ENCODE assay signal across 8 mouse cellular contexts in the genomic region with DNA sequence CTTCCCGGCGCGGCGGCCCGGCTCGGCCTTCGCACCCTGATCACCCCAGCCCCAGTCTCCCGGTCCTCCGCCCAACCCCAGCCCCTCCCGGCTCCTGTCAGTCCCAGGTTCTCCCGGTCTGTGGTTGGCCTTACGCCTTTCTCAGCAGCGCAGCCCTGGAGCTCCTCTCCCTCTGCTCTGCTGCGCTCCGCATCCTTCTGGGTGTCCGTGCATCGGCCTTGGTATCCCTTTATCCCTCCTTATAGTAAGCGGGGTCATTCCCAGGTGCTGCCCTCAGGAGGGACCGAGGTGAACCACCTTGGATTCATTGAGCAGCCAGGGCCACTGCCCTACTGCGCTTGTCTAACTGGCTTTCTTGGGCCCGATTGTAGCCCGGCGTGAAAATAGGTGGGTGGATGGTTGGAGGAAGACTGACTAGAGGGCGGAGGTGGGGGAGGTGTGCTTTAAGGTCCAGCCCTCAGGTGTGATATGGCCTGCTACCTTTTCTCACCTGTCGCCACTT. TPM values are rescaled to one million over a fixed set of nuclear protein-coding genes. Genes with fewer than 3 reads are reported as not detected.
DNase-seq lines count a peak whose midpoint lies in the region; ATAC-seq and TF ChIP-seq lines count a peak whose summit lies in the region.

No protein-coding gene starts in this region.

- H3K36me3 ChIP-seq in heart, postnatal 0 days (replicated peaks; ENCODE audit: control insufficient read depth, insufficient read depth, low read length), result peaks cover 13% of the 10 kb centered on the region
- H3K36me3 ChIP-seq in liver, postnatal 0 days (replicated peaks; ENCODE audit: insufficient read depth, low read length), result peaks cover 23% of the 10 kb centered on the region
- H3K36me3 ChIP-seq in stomach, embryonic 16.5 days (ENCODE audit: control insufficient read depth, insufficient read depth, low read length), result 0 out of 2 replicates have a peak, but pooled peaks cover 2% of the 10 kb centered on the region

- no peak for TF ChIP-seq CTCF in heart, postnatal 0 days (IDR thresholded peaks at IDR 0.05; ENCODE audit: low read depth)
- TF ChIP-seq CTCF in liver, postnatal 0 days (IDR thresholded peaks at IDR 0.05; ENCODE audit: low read depth), result no peak

- TF ChIP-seq EP300 in heart, postnatal 0 days (IDR thresholded peaks at IDR 0.05; ENCODE audit: low read depth), result no peak
- TF ChIP-seq EP300 in liver, postnatal 0 days (IDR thresholded peaks at IDR 0.05; ENCODE audit: low read depth), result no peak

- peak overlapping the region; percentile 94 for H3K4me2 ChIP-seq in heart, postnatal 0 days (ENCODE audit: low read depth, low read length)
- H3K4me2 ChIP-seq in liver, postnatal 0 days (ENCODE audit: low read depth, low read length), result peak overlapping the region; percentile 96
- H3K4me2 ChIP-seq in stomach, embryonic 16.5 days (ENCODE audit: low read depth, low read length), result peak overlapping the region; percentile 91

- ATAC-seq in heart, postnatal 0 days (ENCODE audit: insufficient read depth, low read depth), result peak; percentile 33
- peak; percentile 35 for ATAC-seq in liver, postnatal 0 days
- peak; percentile 39 for ATAC-seq in stomach, embryonic 16.5 days (ENCODE audit: insufficient read depth, low FRiP score)

- 1% methylated on average over 18 of the region's 25 CpGs for WGBS in heart, postnatal 0 days
- WGBS in liver, postnatal 0 days (ENCODE audit: insufficient replicate concordance), result under 1% methylated on average over 21 of the region's 25 CpGs
- 1% methylated on average over 18 of the region's 25 CpGs for WGBS in stomach, embryonic 16.5 days

- H3K4me1 ChIP-seq in heart, postnatal 0 days (ENCODE audit: control insufficient read depth, insufficient read depth), result peaks cover 26% of the 10 kb centered on the region; the same call in 1 of the 2 replicates
- peaks cover 61% of the 10 kb centered on the region for H3K4me1 ChIP-seq in liver, postnatal 0 days (ENCODE audit: insufficient read depth)
- H3K4me1 ChIP-seq in stomach, embryonic 16.5 days (ENCODE audit: control insufficient read depth, insufficient read depth, low read length), result peaks cover 36% of the 10 kb centered on the region

- H3K9ac ChIP-seq in heart, postnatal 0 days (replicated peaks; ENCODE audit: low read depth, low read length), result peak overlapping the region; percentile 86
- peak overlapping the region; percentile 83 for H3K9ac ChIP-seq in liver, postnatal 0 days (replicated peaks)
- H3K9ac ChIP-seq in stomach, embryonic 16.5 days (ENCODE audit: low read length), result peak overlapping the region; percentile 94

- no peaks in the 10 kb centered on the region for H3K27me3 ChIP-seq in heart, postnatal 0 days (ENCODE audit: control insufficient read depth, insufficient read depth, low read length)
- H3K27me3 ChIP-seq in liver, postnatal 0 days (ENCODE audit: insufficient read depth, low read length), result no peaks in the 10 kb centered on the region
- H3K27me3 ChIP-seq in stomach, embryonic 16.5 days (ENCODE audit: control insufficient read depth, insufficient read depth, low read length), result no peaks in the 10 kb centered on the region

- DNase-seq in cerebellum, adult 9-11 months, result peak; percentile 72
- no peak for DNase-seq in cerebellum, adult 11 months
- peak; percentile 37 for DNase-seq in spleen, adult 12 weeks (ENCODE audit: low spot score)
- DNase-seq in spleen, postnatal 10 days (ENCODE audit: low spot score in 2 of 2), result no peak
- peak; percentile 44 for DNase-seq in heart, postnatal 0 days (ENCODE audit: low spot score)
- DNase-seq in liver, postnatal 0 days, result peak; percentile 40
- no peak for DNase-seq in gastrocnemius, postnatal 25 days

- peak overlapping the region; percentile 83 for H3K4me3 ChIP-seq in heart, postnatal 0 days (ENCODE audit: low read depth, low read length)
- H3K4me3 ChIP-seq in liver, postnatal 0 days (ENCODE audit: low read depth, low read length), result peak overlapping the region; percentile 68
- peak overlapping the region; percentile 71 for H3K4me3 ChIP-seq in stomach, embryonic 16.5 days (replicated peaks; ENCODE audit: low read length)

- peak overlapping the region; percentile 94 for H3K27ac ChIP-seq in heart, postnatal 0 days (ENCODE audit: low read depth)
- H3K27ac ChIP-seq in liver, postnatal 0 days (ENCODE audit: low read depth), result peak overlapping the region; percentile 89
- H3K27ac ChIP-seq in stomach, embryonic 16.5 days (ENCODE audit: low read length), result peak overlapping the region; percentile 85

- no peaks in the 10 kb centered on the region for H3K9me3 ChIP-seq in heart, postnatal 0 days (replicated peaks; ENCODE audit: control insufficient read depth, low read length)
- no peaks in the 10 kb centered on the region for H3K9me3 ChIP-seq in liver, postnatal 0 days (ENCODE audit: low read length)
- H3K9me3 ChIP-seq in stomach, embryonic 16.5 days (replicated peaks; ENCODE audit: control insufficient read depth, low read length), result no peaks in the 10 kb centered on the region

RNA-seq across cellular contexts. Expression of a gene that starts 3.0 kb away (rescaled TPM):
- total RNA-seq in heart, postnatal 0 days (2014; rRNA removed; ENCODE audit: low replicate concordance), result 54.2 and 56.4 TPM in 2 replicates
- polyA plus RNA-seq in heart, postnatal 0 days (2015; fragmentation: Nextera tagmentation; extraction: Ambion mirVana), result 539 and 573 TPM in 2 replicates
- polyA plus RNA-seq in liver, postnatal 0 days (2015; fragmentation: Nextera tagmentation; extraction: Ambion mirVana), result 574 and 582 TPM in 2 replicates
- 789 and 1,020 TPM in 2 replicates for polyA plus RNA-seq in stomach, embryonic 16.5 days (2015; fragmentation: Nextera tagmentation; extraction: Ambion mirVana)
- 100 to 1,000 TPM; 239 to 257 TPM for total RNA-seq in gastrocnemius, postnatal 25 days (2021)

RNA-seq across cellular contexts. Expression of a gene that starts 3.3 kb away (rescaled TPM):
- 13.4 and 36.2 TPM in 2 replicates for total RNA-seq in heart, postnatal 0 days (2014; rRNA removed; ENCODE audit: low replicate concordance)
- 83.0 and 87.2 TPM in 2 replicates for polyA plus RNA-seq in heart, postnatal 0 days (2015; fragmentation: Nextera tagmentation; extraction: Ambion mirVana)
- 59.3 and 60.7 TPM in 2 replicates for polyA plus RNA-seq in liver, postnatal 0 days (2015; fragmentation: Nextera tagmentation; extraction: Ambion mirVana)
- 102 and 114 TPM in 2 replicates for polyA plus RNA-seq in stomach, embryonic 16.5 days (2015; fragmentation: Nextera tagmentation; extraction: Ambion mirVana)
- 10 to 100 TPM; 91.4 to 91.7 TPM for total RNA-seq in gastrocnemius, postnatal 25 days (2021)

RNA-seq across cellular contexts. Expression of a gene that starts 11.1 kb away (rescaled TPM):
- total RNA-seq in heart, postnatal 0 days (2014; rRNA removed; ENCODE audit: low replicate concordance), result 0.08 TPM in 1 of 2 replicates, not detected in the other
- 0.83 and 1.1 TPM in 2 replicates for polyA plus RNA-seq in heart, postnatal 0 days (2015; fragmentation: Nextera tagmentation; extraction: Ambion mirVana)
- polyA plus RNA-seq in liver, postnatal 0 days (2015; fragmentation: Nextera tagmentation; extraction: Ambion mirVana), result 0.53 and 0.60 TPM in 2 replicates
- 1.7 and 1.9 TPM in 2 replicates for polyA plus RNA-seq in stomach, embryonic 16.5 days (2015; fragmentation: Nextera tagmentation; extraction: Ambion mirVana)
- total RNA-seq in gastrocnemius, postnatal 25 days (2021), result under 1 TPM; 0.13 to 0.20 TPM

RNA-seq across cellular contexts. Expression of a gene that starts 56.9 kb away (rescaled TPM):
- total RNA-seq in heart, postnatal 0 days (2014; rRNA removed; ENCODE audit: low replicate concordance), result 7.7 and 12.4 TPM in 2 replicates
- 19.2 and 21.2 TPM in 2 replicates for polyA plus RNA-seq in heart, postnatal 0 days (2015; fragmentation: Nextera tagmentation; extraction: Ambion mirVana)
- polyA plus RNA-seq in liver, postnatal 0 days (2015; fragmentation: Nextera tagmentation; extraction: Ambion mirVana), result 7.5 and 9.9 TPM in 2 replicates
- polyA plus RNA-seq in stomach, embryonic 16.5 days (2015; fragmentation: Nextera tagmentation; extraction: Ambion mirVana), result 27.8 and 31.2 TPM in 2 replicates
- 10 to 100 TPM in 1 of 2 experiments, 1 to 10 TPM in 1; 9.1 to 11.0 TPM for total RNA-seq in gastrocnemius, postnatal 25 days (2021)

Comparison
In these comparisons a context has a peak if more than half of its experiments do, and no peak if none do; other contexts are left out.
1. DNase-seq: peak in cerebellum, adult 9-11 months (single experiment), spleen, adult 12 weeks (single experiment), heart, postnatal 0 days (single experiment) and liver, postnatal 0 days (single experiment); none in cerebellum, adult 11 months (single experiment), spleen, postnatal 10 days (0 of 2) and gastrocnemius, postnatal 25 days (single experiment).
2. Peak in every context shown above with its lines, with median percentiles within 50 percentile points of each other: ATAC-seq, H3K27ac ChIP-seq, H3K4me2 ChIP-seq, H3K4me3 ChIP-seq and H3K9ac ChIP-seq.